Comparison of ENCODE assay signal across 16 mouse cellular contexts in genomic region chr17:25869498-25869897, GRCm38 (mm10). TPM values are rescaled to one million over a fixed set of nuclear protein-coding genes. Genes with fewer than 3 reads are reported as not detected.
"Had no signal": no experiment of that assay in that cellular context is flagged by ENCODE, and none has a peak within 500 bp of the region (broad histone marks: within the 10 kb centered on the region; RNA-seq: fewer than 3 reads in every experiment).

No protein-coding gene starts in this region.

- H3K27ac ChIP-seq: macrophage; neural tube, embryonic 12.5 days had no signal

- H3K9me3 ChIP-seq: lung, embryonic 15.5 days; megakaryocyte, embryonic 14.5 days; midbrain, embryonic 13.5 days; midbrain, embryonic 15.5 days; neural tube, embryonic 12.5 days; stomach, embryonic 15.5 days had no signal

- H3K36me3 ChIP-seq: lung, embryonic 15.5 days; midbrain, embryonic 13.5 days; midbrain, embryonic 15.5 days; neural tube, embryonic 12.5 days; stomach, embryonic 15.5 days had no signal

- H3K27me3 ChIP-seq: lung, embryonic 15.5 days; megakaryocyte, embryonic 14.5 days; midbrain, embryonic 15.5 days; neural tube, embryonic 12.5 days; stomach, embryonic 15.5 days had no signal

- DNase-seq: liver, postnatal 0 days; lung, adult 2 months; lung, postnatal 14 days; lung, postnatal 36 days; right cerebral cortex, postnatal 14 days; thymus, adult 2 months; thymus, postnatal 25 days; thymus, postnatal 4 days had no signal

RNA-seq across cellular contexts. Expression of gene Mcrip2, which starts 0.9 kb away (rescaled TPM):
- total RNA-seq: neutrophil, adult 5-6 weeks had no signal
